Mouse (Mus musculus): ENCODE measurements at regions not wholly inside any gene's neighbourhood (a gene's known extent, or its start where the extent isn't known, plus 50 kb on each side); places are given as distances from the start of the nearest gene placed in this dataset.

GRCm38 (mm10) chr3:103443247-103443646 is 131.8 kb upstream of the Syt6 start:
- Histone ChIP-seq H3K4me2 (no peak overlapping the region), H3K4me3 (ENCODE audit: low read depth, low read length) (no peak overlapping the region), H3K9ac (ENCODE audit: low read depth, low read length) (no peak overlapping the region), H3K27me3 (ENCODE audit: control insufficient read depth, insufficient read depth, low read length) (no peaks in the 10 kb centered on the region), H3K4me1 (ENCODE audit: control insufficient read depth, insufficient read depth, low read length) (no peaks in the 10 kb centered on the region), H3K9me3 (replicated peaks; ENCODE audit: control insufficient read depth, low read length) (no peaks in the 10 kb centered on the region), H3K36me3 (ENCODE audit: control insufficient read depth, insufficient read depth, low read length) (no peaks in the 10 kb centered on the region), H3K27ac (ENCODE audit: low read depth, low read length) (no peak overlapping the region)
- 81% methylated on average over 6 of the region's 6 CpGs for WGBS (ENCODE audit: insufficient replicate concordance)
- no peak for ATAC-seq (replicated peaks; ENCODE audit: insufficient number of reproducible peaks, low FRiP score, low TSS enrichment)

- H3K27me3 ChIP-seq (ENCODE audit: control insufficient read depth, insufficient read depth, low read length), result no peaks in the 10 kb centered on the region
- no peak overlapping the region for H3K4me2 ChIP-seq
- no peaks in the 10 kb centered on the region for H3K9me3 ChIP-seq (replicated peaks; ENCODE audit: control insufficient read depth, low read length)
- 88% methylated on average over 8 of the region's 8 CpGs for WGBS (ENCODE audit: insufficient replicate concordance)
- H3K4me3 ChIP-seq (ENCODE audit: low read depth, low read length), result no peak overlapping the region
- H3K36me3 ChIP-seq (ENCODE audit: control insufficient read depth, insufficient read depth, low read length), result no peaks in the 10 kb centered on the region
- no peak for ATAC-seq (replicated peaks; ENCODE audit: insufficient number of reproducible peaks, low FRiP score, low TSS enrichment)
- H3K4me1 ChIP-seq (ENCODE audit: control insufficient read depth, insufficient read depth, low read length), result no peaks in the 10 kb centered on the region
- H3K27ac ChIP-seq (ENCODE audit: low read depth, low read length), result no peak overlapping the region
- H3K9ac ChIP-seq (ENCODE audit: low read depth, low read length), result no peak overlapping the region
Measured at GRCm38 (mm10) chr3:103445852-103446251, 129.2 kb upstream of the Syt6 start.

- 72% methylated on average over 7 of the region's 7 CpGs for WGBS (ENCODE audit: insufficient replicate concordance)
- H3K27ac ChIP-seq (ENCODE audit: low read depth, low read length), result no peak overlapping the region
- no peak overlapping the region for H3K4me3 ChIP-seq (ENCODE audit: low read depth, low read length)
- H3K36me3 ChIP-seq (ENCODE audit: control insufficient read depth, insufficient read depth, low read length), result no peaks in the 10 kb centered on the region
- H3K9me3 ChIP-seq (replicated peaks; ENCODE audit: control insufficient read depth, low read length), result no peaks in the 10 kb centered on the region
- no peak for ATAC-seq (replicated peaks; ENCODE audit: insufficient number of reproducible peaks, low FRiP score, low TSS enrichment)
- H3K4me1 ChIP-seq (ENCODE audit: control insufficient read depth, insufficient read depth, low read length), result no peaks in the 10 kb centered on the region
- H3K9ac ChIP-seq (ENCODE audit: low read depth, low read length), result no peak overlapping the region
- H3K4me2 ChIP-seq, result no peak overlapping the region
- no peaks in the 10 kb centered on the region for H3K27me3 ChIP-seq (ENCODE audit: control insufficient read depth, insufficient read depth, low read length)
Measured at GRCm38 (mm10) chr3:103449851-103450250, 125.2 kb upstream of the Syt6 start.

DNA sequence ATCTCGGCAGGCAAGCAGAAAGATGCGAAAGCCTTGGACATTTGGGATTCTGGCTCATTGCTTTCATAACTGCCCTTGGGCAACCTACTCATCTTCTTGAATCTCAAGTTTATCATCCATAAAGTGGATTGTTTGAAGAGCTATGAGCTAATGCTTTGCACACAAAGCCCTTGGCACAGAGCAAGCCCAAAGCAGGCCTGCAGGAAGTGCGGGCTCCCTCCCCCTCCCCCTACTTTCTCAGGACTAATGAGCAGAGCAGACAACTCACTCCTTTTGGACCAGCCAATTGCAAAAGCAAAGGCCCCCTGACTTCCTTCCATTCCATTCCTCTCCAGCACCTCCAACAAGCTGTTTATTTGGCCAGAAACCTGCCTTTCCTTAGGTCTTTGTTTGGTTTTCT is 123.1 kb upstream of the Syt6 start:
- no peak overlapping the region for H3K4me3 ChIP-seq (ENCODE audit: low read depth, low read length)
- no peaks in the 10 kb centered on the region for H3K27me3 ChIP-seq (ENCODE audit: control insufficient read depth, insufficient read depth, low read length)
- no peak overlapping the region for H3K4me2 ChIP-seq
- 80% methylated on average over 3 of the region's 3 CpGs for WGBS (ENCODE audit: insufficient replicate concordance)
- no peaks in the 10 kb centered on the region for H3K36me3 ChIP-seq (ENCODE audit: control insufficient read depth, insufficient read depth, low read length)
- no peak overlapping the region for H3K27ac ChIP-seq (ENCODE audit: low read depth, low read length)
- H3K4me1 ChIP-seq (ENCODE audit: control insufficient read depth, insufficient read depth, low read length), result no peaks in the 10 kb centered on the region
- no peak for ATAC-seq (replicated peaks; ENCODE audit: insufficient number of reproducible peaks, low FRiP score, low TSS enrichment)
- no peak overlapping the region for H3K9ac ChIP-seq (ENCODE audit: low read depth, low read length)
- H3K9me3 ChIP-seq (replicated peaks; ENCODE audit: control insufficient read depth, low read length), result no peaks in the 10 kb centered on the region

- H3K9me3 ChIP-seq (replicated peaks; ENCODE audit: control insufficient read depth, low read length), result no peaks in the 10 kb centered on the region
Measured at GRCm38 (mm10) chr3:103463760-103464159, 111.3 kb upstream of the Syt6 start.

DNA sequence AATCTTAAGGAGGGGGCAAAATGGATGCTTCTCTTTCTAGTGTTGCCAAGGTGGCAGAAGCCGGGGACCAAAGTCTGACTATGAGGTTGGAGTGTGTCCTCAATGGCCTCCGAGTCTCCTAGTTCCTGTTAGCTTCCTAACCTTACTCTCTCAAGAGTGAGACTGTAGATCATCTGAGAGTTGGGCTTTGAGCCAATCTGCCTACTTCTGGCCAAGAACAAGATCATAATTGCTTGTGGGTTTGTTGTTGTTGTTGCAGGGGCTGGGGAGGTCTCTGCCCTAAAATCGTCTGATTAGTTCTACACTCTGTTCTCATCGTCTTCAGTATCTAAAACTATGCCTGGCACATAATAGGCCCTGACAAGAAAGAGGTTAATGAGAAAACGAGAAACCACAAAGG is 110.8 kb upstream of the Syt6 start:
- no peak overlapping the region for H3K4me2 ChIP-seq
- H3K9me3 ChIP-seq (replicated peaks; ENCODE audit: control insufficient read depth, low read length), result no peaks in the 10 kb centered on the region
- H3K4me1 ChIP-seq (ENCODE audit: control insufficient read depth, insufficient read depth, low read length), result peaks cover 6% of the 10 kb centered on the region; the same call in 1 of the 2 replicates
- H3K9ac ChIP-seq (ENCODE audit: low read depth, low read length), result no peak overlapping the region
- 60% methylated on average over 5 of the region's 5 CpGs for WGBS (ENCODE audit: insufficient replicate concordance)
- no peak overlapping the region for H3K4me3 ChIP-seq (ENCODE audit: low read depth, low read length)
- no peaks in the 10 kb centered on the region for H3K27me3 ChIP-seq (ENCODE audit: control insufficient read depth, insufficient read depth, low read length)
- ATAC-seq (replicated peaks; ENCODE audit: insufficient number of reproducible peaks, low FRiP score, low TSS enrichment), result no peak
- H3K36me3 ChIP-seq (ENCODE audit: control insufficient read depth, insufficient read depth, low read length), result no peaks in the 10 kb centered on the region
- no peak overlapping the region for H3K27ac ChIP-seq (ENCODE audit: low read depth, low read length)

More at GRCm38 (mm10) chr3:103463760-103464159, 111.3 kb upstream of the Syt6 start:
- WGBS (ENCODE audit: insufficient replicate concordance), result 48% methylated on average over 4 of the region's 4 CpGs
- Histone ChIP-seq H3K4me2 (no peak overlapping the region), H3K27ac (ENCODE audit: low read depth, low read length) (no peak overlapping the region), H3K4me3 (ENCODE audit: low read depth, low read length) (no peak overlapping the region), H3K27me3 (ENCODE audit: control insufficient read depth, insufficient read depth, low read length) (no peaks in the 10 kb centered on the region), H3K4me1 (ENCODE audit: control insufficient read depth, insufficient read depth, low read length) (peaks cover 6% of the 10 kb centered on the region; the same call in 1 of the 2 replicates), H3K9ac (ENCODE audit: low read depth, low read length) (no peak overlapping the region), H3K36me3 (ENCODE audit: control insufficient read depth, insufficient read depth, low read length) (no peaks in the 10 kb centered on the region)
- ATAC-seq (replicated peaks; ENCODE audit: insufficient number of reproducible peaks, low FRiP score, low TSS enrichment), result no peak

DNA sequence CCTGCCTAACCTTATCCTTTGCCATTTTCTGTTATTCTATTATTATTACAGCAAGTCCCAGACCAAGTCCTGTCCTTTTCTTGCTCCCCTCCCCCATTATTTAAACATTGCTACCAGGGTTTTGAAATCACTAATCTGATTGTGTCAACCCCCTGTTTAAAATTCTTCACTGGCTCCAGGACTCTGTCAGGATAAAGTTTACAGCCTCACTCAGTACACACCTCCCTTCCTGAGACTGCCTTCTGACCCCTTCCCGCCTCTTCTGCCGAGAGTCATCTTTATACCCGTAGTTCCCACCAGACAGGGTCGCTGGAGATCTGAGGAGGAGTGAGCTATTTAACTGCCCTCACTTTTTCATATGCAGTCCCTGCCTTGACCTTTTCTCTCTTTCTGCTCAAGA is 110.3 kb upstream of the Syt6 start:
- H3K4me3 ChIP-seq (ENCODE audit: low read depth, low read length), result no peak overlapping the region
- H3K36me3 ChIP-seq (ENCODE audit: control insufficient read depth, insufficient read depth, low read length), result no peaks in the 10 kb centered on the region
- ATAC-seq (replicated peaks; ENCODE audit: insufficient number of reproducible peaks, low FRiP score, low TSS enrichment), result no peak
- H3K4me1 ChIP-seq (ENCODE audit: control insufficient read depth, insufficient read depth, low read length), result peaks cover 6% of the 10 kb centered on the region; the same call in 1 of the 2 replicates
- H3K4me2 ChIP-seq, result no peak overlapping the region
- H3K9me3 ChIP-seq (replicated peaks; ENCODE audit: control insufficient read depth, low read length), result no peaks in the 10 kb centered on the region
- no peak overlapping the region for H3K27ac ChIP-seq (ENCODE audit: low read depth, low read length)
- WGBS (ENCODE audit: insufficient replicate concordance), result 37% methylated on average over 4 of the region's 4 CpGs
- no peak overlapping the region for H3K9ac ChIP-seq (ENCODE audit: low read depth, low read length)
- no peaks in the 10 kb centered on the region for H3K27me3 ChIP-seq (ENCODE audit: control insufficient read depth, insufficient read depth, low read length)

- Histone ChIP-seq H3K4me2 (no peak overlapping the region), H3K9me3 (replicated peaks; ENCODE audit: control insufficient read depth, low read length) (no peaks in the 10 kb centered on the region), H3K36me3 (ENCODE audit: control insufficient read depth, insufficient read depth, low read length) (no peaks in the 10 kb centered on the region), H3K4me1 (ENCODE audit: control insufficient read depth, insufficient read depth, low read length) (peaks cover 6% of the 10 kb centered on the region; the same call in 1 of the 2 replicates), H3K27ac (ENCODE audit: low read depth, low read length) (no peak overlapping the region), H3K27me3 (ENCODE audit: control insufficient read depth, insufficient read depth, low read length) (no peaks in the 10 kb centered on the region), H3K4me3 (ENCODE audit: low read depth, low read length) (no peak overlapping the region), H3K9ac (ENCODE audit: low read depth, low read length) (no peak overlapping the region)
- 65% methylated on average over 7 of the region's 7 CpGs for WGBS (ENCODE audit: insufficient replicate concordance)
- no peak for ATAC-seq (replicated peaks; ENCODE audit: insufficient number of reproducible peaks, low FRiP score, low TSS enrichment)
Measured at GRCm38 (mm10) chr3:103465132-103465690, 109.8 kb upstream of the Syt6 start.

GRCm38 (mm10) chr3:103465948-103466347 is 109.1 kb upstream of the Syt6 start:
- Histone ChIP-seq H3K4me3 (ENCODE audit: low read depth, low read length) (no peak overlapping the region), H3K4me1 (ENCODE audit: control insufficient read depth, insufficient read depth, low read length) (peaks cover 6% of the 10 kb centered on the region; the same call in 1 of the 2 replicates), H3K27ac (ENCODE audit: low read depth, low read length) (no peak overlapping the region), H3K4me2 (no peak overlapping the region), H3K27me3 (ENCODE audit: control insufficient read depth, insufficient read depth, low read length) (no peaks in the 10 kb centered on the region), H3K9ac (ENCODE audit: low read depth, low read length) (no peak overlapping the region), H3K9me3 (replicated peaks; ENCODE audit: control insufficient read depth, low read length) (no peaks in the 10 kb centered on the region), H3K36me3 (ENCODE audit: control insufficient read depth, insufficient read depth, low read length) (no peaks in the 10 kb centered on the region)
- no peak for ATAC-seq (replicated peaks; ENCODE audit: insufficient number of reproducible peaks, low FRiP score, low TSS enrichment)
- 59% methylated on average over 2 of the region's 2 CpGs for WGBS (ENCODE audit: insufficient replicate concordance)

All from heart, embryonic 11.5 days (tissue).